Mouse (Mus musculus): ENCODE results near the gene Nptx1. TPM values are rescaled to one million over a fixed set of nuclear protein-coding genes. Genes with fewer than 3 reads are reported as not detected.
A peak's percentile ranks its signal among the peaks of the same experiment; 100 is the strongest.

Gene Nptx1
- total RNA-seq, 2 experiments from 2014 or later = 475 to 499 TPM

DNA sequence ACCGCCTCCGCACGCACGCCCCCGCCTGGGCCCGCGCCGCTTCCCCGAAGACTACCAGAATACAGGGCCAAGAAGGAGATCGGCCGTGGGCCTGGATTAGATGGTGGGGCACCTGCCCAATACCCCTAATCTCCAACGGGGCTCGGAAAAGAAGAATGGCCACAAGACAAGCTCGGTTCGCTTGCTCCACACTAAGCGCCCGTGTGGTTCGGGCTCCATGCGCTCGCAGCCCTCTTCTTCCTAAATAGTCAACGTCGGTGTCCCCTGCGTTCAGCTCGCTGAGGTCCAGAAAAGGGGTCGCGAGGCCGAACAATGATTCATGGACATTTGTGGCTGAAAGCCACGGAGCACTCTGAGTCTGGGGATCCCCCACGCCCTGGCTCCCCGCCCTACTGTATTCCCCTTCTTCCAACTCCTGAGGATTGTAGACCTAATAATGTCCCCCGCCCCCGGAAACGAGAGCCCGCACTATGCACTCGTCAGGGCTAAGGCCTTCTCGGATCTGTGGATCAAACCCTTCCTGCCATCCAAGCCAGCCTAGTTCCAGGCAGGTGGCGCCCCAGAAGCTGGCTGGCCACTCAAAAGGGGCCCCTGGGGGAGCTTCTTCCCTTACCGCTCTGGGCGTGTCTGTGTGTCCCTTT, 518 bp upstream of the Nptx1 start:
- H3K27ac ChIP-seq = peak overlapping the region; percentile 92
- H3K4me3 ChIP-seq = peak overlapping the region; percentile 93
- no peak for TF ChIP-seq CTCF (conservative IDR thresholded peaks at IDR 0.05)
- peak in 1 of 2 experiments; percentile 12 for DNase-seq (ENCODE audit: low spot score in 2 of 2)

DNA sequence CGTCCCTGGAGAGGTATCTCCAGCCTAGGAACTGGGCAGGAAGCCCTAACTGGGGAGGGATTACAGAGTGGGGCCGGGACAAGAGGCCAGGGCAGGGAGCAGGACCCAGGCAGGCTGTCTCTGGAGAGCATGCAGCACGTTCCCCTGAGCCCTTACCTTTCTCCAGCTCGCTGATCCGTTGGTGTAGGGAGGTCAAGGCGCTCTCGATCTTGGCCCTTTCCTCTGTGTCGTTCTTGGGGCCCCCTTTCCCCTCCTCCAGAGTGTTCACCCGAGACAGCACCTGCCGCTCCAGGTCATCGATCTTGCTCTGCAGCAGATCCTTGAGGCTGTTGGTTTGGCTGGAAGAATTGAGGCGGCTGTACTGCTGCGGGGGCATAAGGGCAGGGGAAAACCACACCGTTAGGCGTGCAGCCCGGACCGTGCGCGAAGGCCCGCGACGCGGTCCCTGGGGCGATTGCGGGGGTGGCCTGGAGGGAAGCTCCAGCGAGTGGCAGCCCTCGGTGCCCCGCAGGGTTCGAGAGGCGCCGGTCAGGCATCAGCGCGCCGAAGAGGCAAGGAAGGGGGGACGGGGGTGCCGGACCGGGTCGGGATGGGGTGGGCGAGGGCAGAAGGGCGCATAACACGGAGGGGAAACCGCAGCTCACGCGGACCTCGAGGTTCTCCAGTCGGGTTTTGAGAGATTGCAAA, 914 bp downstream of the Nptx1 start:
- DNase-seq (ENCODE audit: low spot score in 2 of 2) = no peak
- H3K27ac ChIP-seq = peak overlapping the region; percentile 92
- H3K4me3 ChIP-seq = peak overlapping the region; percentile 93
- no peak for TF ChIP-seq CTCF (conservative IDR thresholded peaks at IDR 0.05)

DNA sequence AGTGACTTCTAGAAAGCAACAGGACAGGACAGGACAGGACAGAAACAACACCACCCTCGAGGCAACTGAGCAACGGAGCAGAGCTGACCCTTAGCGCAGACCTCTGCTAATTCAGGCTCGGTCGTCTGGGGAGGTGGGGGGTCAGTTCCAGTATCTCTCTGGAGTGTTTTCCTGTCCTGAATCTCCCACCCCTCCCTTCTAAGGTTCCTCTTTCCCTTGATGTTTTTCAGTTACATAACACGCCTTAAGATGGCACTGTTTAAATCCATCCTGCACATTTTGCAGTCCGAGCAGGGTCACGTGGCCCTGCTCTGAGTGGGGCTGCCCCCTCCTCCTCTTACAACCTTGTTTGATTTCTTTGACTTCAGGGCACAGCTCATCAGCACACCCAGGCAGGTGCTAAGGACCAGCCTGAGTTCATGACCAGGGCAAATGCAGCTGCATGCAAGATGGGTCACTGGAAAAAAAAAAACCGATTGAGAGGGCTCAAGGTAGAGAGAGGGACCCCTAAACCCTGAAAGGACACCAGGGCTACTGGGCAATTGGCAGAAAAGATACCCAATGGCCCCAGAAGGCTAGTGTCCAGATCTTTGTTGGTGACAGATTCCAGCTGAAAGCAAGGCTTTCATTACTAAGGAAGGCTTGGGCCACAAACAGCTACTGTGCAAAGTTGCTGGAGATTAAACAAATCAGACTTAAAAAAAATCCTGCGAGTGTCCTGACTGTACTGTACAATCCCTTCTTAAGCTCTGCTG, 1.6 kb downstream of the Nptx1 start:
- Histone ChIP-seq H3K4me3 (peak overlapping the region; percentile 93), H3K27ac (peak overlapping the region; percentile 92)
- TF ChIP-seq CTCF (conservative IDR thresholded peaks at IDR 0.05) = peak; percentile 57
- DNase-seq (ENCODE audit: low spot score in 2 of 2) = no peak

DNA sequence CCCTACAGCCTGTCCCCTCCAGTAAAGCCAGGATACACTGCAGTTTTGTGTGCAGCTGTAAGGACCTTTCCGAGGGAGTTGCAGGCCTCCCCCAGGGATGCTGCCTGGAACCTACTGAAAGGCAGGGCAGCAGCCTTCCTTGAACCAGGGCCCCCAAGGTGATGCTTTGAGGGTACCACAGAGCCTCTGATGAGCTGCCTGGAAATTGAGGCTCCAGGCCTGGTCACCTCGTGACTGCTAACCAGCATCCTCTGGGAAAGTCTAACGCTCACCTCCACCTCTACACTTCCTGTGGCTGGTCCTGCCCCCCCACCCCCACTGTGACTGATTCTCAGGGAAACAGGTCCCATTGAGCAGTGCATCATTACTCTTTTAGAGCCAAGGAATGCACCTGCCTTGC, 2.3 kb downstream of the Nptx1 start:
- DNase-seq (ENCODE audit: low spot score in 2 of 2) = no peak
- Histone ChIP-seq H3K27ac (peak overlapping the region; percentile 92), H3K4me3 (peak overlapping the region; percentile 93)
- no peak for TF ChIP-seq CTCF (conservative IDR thresholded peaks at IDR 0.05)

DNA sequence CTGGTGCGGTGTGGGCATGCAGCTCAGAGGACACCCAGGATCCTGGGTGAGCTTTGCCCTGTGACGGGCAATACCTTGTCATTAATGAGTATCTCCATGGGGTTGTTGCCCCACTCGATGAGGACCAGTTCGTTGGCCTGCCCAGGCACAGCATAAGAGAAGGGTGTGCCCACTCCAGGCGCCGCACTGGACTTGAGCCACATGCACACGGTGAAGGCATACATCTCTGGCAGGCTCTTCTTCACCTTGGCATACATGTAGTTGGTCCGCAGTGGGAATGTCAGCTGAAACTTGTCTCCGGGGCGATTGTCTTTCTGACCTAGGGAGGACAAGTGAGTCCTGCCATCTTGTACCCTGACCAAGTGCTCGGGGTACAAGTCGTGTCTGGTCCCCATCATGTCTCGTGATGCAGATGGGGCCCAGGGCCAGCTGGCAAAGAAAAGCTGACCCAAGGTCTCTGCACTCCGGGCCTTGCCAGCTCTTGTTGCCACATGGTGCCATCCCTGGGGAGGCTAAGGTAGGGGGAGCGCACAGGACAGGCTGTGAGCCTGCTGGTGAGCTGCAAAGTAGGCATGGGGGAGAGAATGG, 2.9 kb downstream of the Nptx1 start:
- peak overlapping the region; percentile 92 for H3K27ac ChIP-seq
- no peak for TF ChIP-seq CTCF (conservative IDR thresholded peaks at IDR 0.05)
- peak in 1 of 2 experiments; percentile 23 for DNase-seq (ENCODE audit: low spot score in 2 of 2)
- peak overlapping the region; percentile 93 for H3K4me3 ChIP-seq

DNA sequence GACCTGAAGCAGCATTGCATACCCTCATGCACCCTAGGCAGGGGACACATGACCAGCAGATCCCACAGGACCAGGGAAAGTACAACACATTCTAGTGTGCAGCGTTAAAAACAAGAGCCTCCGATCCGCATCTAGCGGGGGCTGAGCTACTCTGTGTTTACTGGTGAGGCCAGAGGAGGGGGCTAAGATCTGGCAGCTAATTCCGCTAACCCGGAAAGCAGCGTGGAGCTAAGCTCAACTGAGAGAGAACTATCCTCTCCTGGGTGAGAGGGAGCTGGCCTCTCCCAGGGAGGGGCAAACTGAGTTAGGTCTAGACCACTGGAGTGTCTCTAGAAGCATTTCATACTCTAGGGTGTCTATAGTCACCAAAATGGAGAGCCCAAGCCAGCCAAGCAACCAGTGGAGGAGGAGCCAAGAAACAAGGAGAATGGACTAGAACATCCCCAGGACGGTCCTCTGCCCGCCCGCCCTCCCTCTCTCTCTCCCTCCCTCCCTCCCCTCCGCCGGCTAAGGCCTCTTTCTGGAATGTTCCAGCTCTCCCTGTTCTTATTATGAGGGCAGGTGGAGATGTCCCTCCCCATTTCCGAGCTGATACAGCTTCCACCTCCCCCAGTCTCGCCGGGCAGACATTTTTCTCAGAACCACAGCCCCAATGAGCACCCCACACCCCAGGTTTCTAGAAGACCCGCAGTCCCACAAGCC, 3.6 kb downstream of the Nptx1 start:
- peak overlapping the region; percentile 93 for H3K4me3 ChIP-seq
- DNase-seq (ENCODE audit: low spot score in 2 of 2) = no peak
- peak overlapping the region; percentile 92 for H3K27ac ChIP-seq
- no peak; the same call in 1 of the 2 replicates for TF ChIP-seq CTCF (conservative IDR thresholded peaks at IDR 0.05)

GRCm38 (mm10) chr11:119542886-119543285, 4.7 kb downstream of the Nptx1 start:
- peak overlapping the region; percentile 93 for H3K4me3 ChIP-seq
- peak overlapping the region; percentile 92 for H3K27ac ChIP-seq
- peak in 1 of 2 experiments; percentile 18 for DNase-seq (ENCODE audit: low spot score in 2 of 2)
- TF ChIP-seq CTCF (conservative IDR thresholded peaks at IDR 0.05) = no peak

- peak; percentile 38 for TF ChIP-seq CTCF (conservative IDR thresholded peaks at IDR 0.05)
- DNase-seq (ENCODE audit: low spot score in 2 of 2) = no peak
- H3K27ac ChIP-seq = peak overlapping the region; percentile 92
- H3K4me3 ChIP-seq = peak overlapping the region; percentile 93
Observed at GRCm38 (mm10) chr11:119542371-119542770, 5.2 kb downstream of the Nptx1 start.

- no peak for TF ChIP-seq CTCF (conservative IDR thresholded peaks at IDR 0.05)
- H3K4me3 ChIP-seq = peak overlapping the region; percentile 23; the same call in 1 of the 2 replicates
- peak overlapping the region; percentile 92 for H3K27ac ChIP-seq
- DNase-seq (ENCODE audit: low spot score in 2 of 2) = no peak
Observed at GRCm38 (mm10) chr11:119541082-119541481, 6.5 kb downstream of the Nptx1 start.

DNA sequence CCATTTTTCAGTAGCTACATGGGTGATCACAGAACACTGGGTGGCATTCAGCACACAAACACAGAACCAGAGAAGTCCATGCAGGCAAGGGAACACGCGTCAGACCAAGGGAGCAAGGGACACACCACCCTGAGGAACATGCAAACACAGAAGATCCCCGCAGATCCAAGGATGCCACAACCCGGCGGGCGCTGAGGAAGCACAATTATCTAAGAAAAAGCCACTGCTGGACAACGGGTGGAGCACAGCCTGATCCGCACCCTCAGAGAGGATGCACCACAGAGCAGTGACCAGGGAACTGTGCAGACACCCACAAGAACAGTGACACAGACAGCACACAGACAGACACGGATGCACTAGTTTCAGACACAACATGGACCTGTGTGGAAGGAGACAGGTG, 7.0 kb downstream of the Nptx1 start:
- TF ChIP-seq CTCF (conservative IDR thresholded peaks at IDR 0.05) = no peak
- H3K4me3 ChIP-seq = peak overlapping the region; percentile 15; the same call in 1 of the 2 replicates
- DNase-seq (ENCODE audit: low spot score in 2 of 2) = no peak
- peak overlapping the region; percentile 92 for H3K27ac ChIP-seq

GRCm38 (mm10) chr11:119539944-119540343, 7.6 kb downstream of the Nptx1 start:
- no peak overlapping the region for H3K4me3 ChIP-seq
- H3K27ac ChIP-seq = peak overlapping the region; percentile 92
- peak in 1 of 2 experiments; percentile 40 for DNase-seq (ENCODE audit: low spot score in 2 of 2)
- no peak for TF ChIP-seq CTCF (conservative IDR thresholded peaks at IDR 0.05)

DNA sequence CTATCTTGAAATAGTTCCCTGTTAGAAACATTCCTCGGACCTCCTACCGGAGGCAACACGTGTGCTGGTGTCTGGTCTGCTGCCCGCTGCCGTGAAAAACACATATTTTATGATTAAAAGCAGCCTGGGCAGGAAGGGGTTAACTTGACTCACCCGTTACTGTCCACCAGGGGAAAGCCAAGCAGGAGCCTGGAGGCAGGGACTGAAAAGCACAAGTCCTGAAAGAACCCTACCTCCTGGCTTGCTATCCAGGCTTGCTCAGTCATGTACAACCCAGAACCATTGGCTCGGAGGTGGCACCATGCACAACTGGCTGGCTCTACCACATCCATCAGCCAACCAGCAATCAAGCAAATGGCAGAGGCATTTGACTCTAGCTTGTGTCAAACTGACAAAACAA, 13.8 kb downstream of the Nptx1 start:
- no peak overlapping the region for H3K4me3 ChIP-seq
- H3K27ac ChIP-seq = peak overlapping the region; percentile 18; the same call in 1 of the 2 replicates
- TF ChIP-seq CTCF (conservative IDR thresholded peaks at IDR 0.05) = no peak; the same call in 1 of the 2 replicates
- no peak for DNase-seq (ENCODE audit: low spot score in 2 of 2)

All from layer of hippocampus, adult 2 months (tissue).